Mouse (Mus musculus) heart, embryonic 16.5 days (tissue): ENCODE results near the gene Prr18. TPM values are rescaled to one million over a fixed set of nuclear protein-coding genes. Genes with fewer than 3 reads are reported as not detected.
"Not testable (repeated sequence)": the region's sequence is repeated elsewhere in the genome, so short reads cannot be mapped to it uniquely, and the experiment has no call there.

ENCODE experiments used
- ATAC-seq: fragments of 200-750 bp; cut with Nextera tagmentation; replicated peaks from 2 replicates; pipeline ENCODE4 v1.8.0; 2017; ENCODE audit warnings: moderate number of reproducible peaks; ENCODE audit not compliant: insufficient read depth, low FRiP score; ENCODE audit errors: extremely low read depth
- H3K27ac ChIP-seq: fragments of 300-500 bp; sonication (generic); 2 replicates; pipeline ENCODE4 v1.5.1; 2014; ENCODE audit warnings: mild to moderate bottlenecking, low read length, control low read depth, moderate library complexity
- H3K27me3 ChIP-seq: fragments of 300-500 bp; sonication (generic); 2 replicates; pipeline ENCODE4 v1.6.1; 2014; ENCODE audit warnings: low read length, mixed read lengths; ENCODE audit not compliant: control insufficient read depth, insufficient read depth
- H3K36me3 ChIP-seq: fragments of 300-500 bp; sonication (generic); 2 replicates; pipeline ENCODE4 v1.6.1; 2014; ENCODE audit not compliant: control insufficient read depth, insufficient read depth
- H3K4me1 ChIP-seq: fragments of 300-500 bp; sonication (generic); 2 replicates; pipeline ENCODE4 v1.6.1; 2014; ENCODE audit warnings: low read length, mixed read lengths; ENCODE audit not compliant: control insufficient read depth, insufficient read depth
- H3K4me2 ChIP-seq: fragments of 300-500 bp; sonication (generic); 2 replicates; pipeline ENCODE4 v1.6.1; 2014; ENCODE audit warnings: low read depth, mild to moderate bottlenecking, control low read depth, low read length
- H3K4me3 ChIP-seq: fragments of 300-500 bp; sonication (generic); 2 replicates; pipeline ENCODE4 v1.5.1; 2014; ENCODE audit warnings: mild to moderate bottlenecking, control low read depth, low read length
- H3K9ac ChIP-seq: fragments of 300-500 bp; sonication (generic); 2 replicates; pipeline ENCODE4 v1.6.1; 2014; ENCODE audit warnings: low read length, control low read depth
- H3K9me3 ChIP-seq: fragments of 300-500 bp; sonication (generic); replicated peaks from 2 replicates; pipeline ENCODE4 v1.6.1; 2016; ENCODE audit warnings: low read length; ENCODE audit not compliant: control insufficient read depth
- WGBS: fragments of 180-500 bp; shearing (Covaris S2); extraction: QIAGEN DNeasy Blood & Tissue Kit; methylation state at CpG from one replicate; pipeline ENCODE4 v1.1.7; 2014; 5-methylcytosine and 5-hydroxymethylcytosine counted together
- polyA plus RNA-seq: library from polyadenylated mRNA; unstranded; fragments of >200 nt; fragmentation: Nextera tagmentation; extraction: Ambion mirVana; gene quantifications from 2 replicates; pipeline ENCODE4 v1.2.1, GENCODE M21; 2015

Gene Prr18
- polyA plus RNA-seq, 1 experiment from 2014 or later = 0.21 TPM

GRCm38 (mm10) chr17:8302772-8303438 lies 34.4 kb upstream of the Prr18 start:
- H3K9me3 ChIP-seq = no peaks in the 10 kb centered on the region
- WGBS = 62% methylated on average over 7 of the region's 7 CpGs
- H3K36me3 ChIP-seq = no peaks in the 10 kb centered on the region; the same call in 1 of the 2 replicates
- H3K27me3 ChIP-seq = no peaks in the 10 kb centered on the region
- H3K4me3 ChIP-seq = no peak overlapping the region
- no peak for ATAC-seq
- no peak overlapping the region for H3K4me2 ChIP-seq
- H3K4me1 ChIP-seq = no peaks in the 10 kb centered on the region
- no peak overlapping the region for H3K27ac ChIP-seq
- H3K9ac ChIP-seq = no peak overlapping the region

GRCm38 (mm10) chr17:8303671-8304070 lies 33.6 kb upstream of the Prr18 start:
- Histone ChIP-seq H3K4me1 (no peaks in the 10 kb centered on the region), H3K27ac (no peak overlapping the region), H3K4me2 (no peak overlapping the region), H3K9me3 (no peaks in the 10 kb centered on the region), H3K36me3 (no peaks in the 10 kb centered on the region), H3K9ac (no peak overlapping the region), H3K27me3 (no peaks in the 10 kb centered on the region), H3K4me3 (no peak overlapping the region)
- ATAC-seq = no peak
- 58% methylated on average over 5 of the region's 5 CpGs for WGBS

- no peak for ATAC-seq
- Histone ChIP-seq H3K4me3 (no peak overlapping the region), H3K27me3 (no peaks in the 10 kb centered on the region), H3K4me2 (no peak overlapping the region), H3K27ac (no peak overlapping the region), H3K9me3 (no peaks in the 10 kb centered on the region), H3K4me1 (no peaks in the 10 kb centered on the region), H3K36me3 (no peaks in the 10 kb centered on the region), H3K9ac (no peak overlapping the region)
- WGBS = 16% methylated on average over 3 of the region's 3 CpGs
Observed at GRCm38 (mm10) chr17:8305801-8306200, 31.5 kb upstream of the Prr18 start.

- WGBS = 0% methylated on average over 54 of the region's 54 CpGs
- Histone ChIP-seq H3K27ac (peak within 1 kb of the TSS; percentile 76), H3K36me3 (no peaks in the 10 kb centered on the region), H3K9me3 (no peaks in the 10 kb centered on the region), H3K27me3 (no peaks in the 10 kb centered on the region), H3K9ac (peak within 1 kb of the TSS; percentile 88), H3K4me2 (peak within 1 kb of the TSS; percentile 74), H3K4me3 (peak within 1 kb of the TSS; percentile 88), H3K4me1 (peaks cover 3% of the 10 kb centered on the region)
- peak; percentile 93 for ATAC-seq
Observed at GRCm38 (mm10) chr17:8310838-8311614, 26.2 kb upstream of the Prr18 start, which contains the start of gene Sft2d1. Sft2d1 (plus strand) TSS chr17:8311102.

GRCm38 (mm10) chr17:8311751-8312150 lies 25.5 kb upstream of the Prr18 start:
- no peaks in the 10 kb centered on the region for H3K9me3 ChIP-seq
- no peaks in the 10 kb centered on the region for H3K27me3 ChIP-seq
- peak overlapping the region; percentile 88 for H3K4me3 ChIP-seq
- H3K27ac ChIP-seq = no peak overlapping the region; the same call in 1 of the 2 replicates
- peaks cover 3% of the 10 kb centered on the region for H3K4me1 ChIP-seq
- WGBS = 40% methylated on average over 3 of the region's 3 CpGs
- no peaks in the 10 kb centered on the region for H3K36me3 ChIP-seq
- H3K9ac ChIP-seq = peak overlapping the region; percentile 88
- peak overlapping the region; percentile 74 for H3K4me2 ChIP-seq
- ATAC-seq = no peak

- Histone ChIP-seq H3K27me3 (no peaks in the 10 kb centered on the region), H3K4me2 (no peak overlapping the region), H3K4me3 (no peak overlapping the region), H3K27ac (no peak overlapping the region), H3K9me3 (no peaks in the 10 kb centered on the region), H3K4me1 (peaks cover 3% of the 10 kb centered on the region), H3K9ac (no peak overlapping the region), H3K36me3 (no peaks in the 10 kb centered on the region)
- WGBS = 91% methylated on average over 3 of the region's 3 CpGs
- no peak for ATAC-seq
Observed at GRCm38 (mm10) chr17:8313976-8314375, 23.3 kb upstream of the Prr18 start.

GRCm38 (mm10) chr17:8316251-8316650 lies 21.0 kb upstream of the Prr18 start:
- H3K27me3 ChIP-seq = no peaks in the 10 kb centered on the region
- WGBS = 65% methylated on average over 1 of the region's 1 CpGs
- H3K4me1 ChIP-seq = peaks cover 3% of the 10 kb centered on the region
- H3K9me3 ChIP-seq = no peaks in the 10 kb centered on the region
- H3K9ac ChIP-seq = no peak overlapping the region
- no peak overlapping the region for H3K4me2 ChIP-seq
- H3K27ac ChIP-seq = no peak overlapping the region
- ATAC-seq = no peak
- no peak overlapping the region for H3K4me3 ChIP-seq
- H3K36me3 ChIP-seq = no peaks in the 10 kb centered on the region

- not testable (repeated sequence) for H3K27ac ChIP-seq, H3K9me3 ChIP-seq, H3K4me3 ChIP-seq, H3K27me3 ChIP-seq, H3K4me1 ChIP-seq, H3K36me3 ChIP-seq, H3K4me2 ChIP-seq, ATAC-seq, H3K9ac ChIP-seq
- WGBS = 93% methylated on average over 10 of the region's 11 CpGs
Observed at GRCm38 (mm10) chr17:8326877-8327276, 10.4 kb upstream of the Prr18 start.

- WGBS = 73% methylated on average over 7 of the region's 7 CpGs
- Histone ChIP-seq H3K4me2 (no peak overlapping the region), H3K27me3 (no peaks in the 10 kb centered on the region), H3K9ac (no peak overlapping the region), H3K27ac (no peak overlapping the region), H3K4me1 (no peaks in the 10 kb centered on the region), H3K36me3 (peaks cover 9% of the 10 kb centered on the region; the same call in 1 of the 2 replicates), H3K4me3 (no peak overlapping the region), H3K9me3 (no peaks in the 10 kb centered on the region)
- no peak for ATAC-seq
Observed at GRCm38 (mm10) chr17:8328511-8329174, 8.6 kb upstream of the Prr18 start.
